Mouse (Mus musculus) MEL-GATA-1-ER (cell line): ENCODE results near the gene Clk2.

Experiments
- DNase-seq: peaks from one replicate; pipeline ENCODE4 v3.0.0-alpha.2; 2012; ENCODE audit warnings: low read depth; ENCODE audit errors: extremely low read depth

Clk2 gene

DNA sequence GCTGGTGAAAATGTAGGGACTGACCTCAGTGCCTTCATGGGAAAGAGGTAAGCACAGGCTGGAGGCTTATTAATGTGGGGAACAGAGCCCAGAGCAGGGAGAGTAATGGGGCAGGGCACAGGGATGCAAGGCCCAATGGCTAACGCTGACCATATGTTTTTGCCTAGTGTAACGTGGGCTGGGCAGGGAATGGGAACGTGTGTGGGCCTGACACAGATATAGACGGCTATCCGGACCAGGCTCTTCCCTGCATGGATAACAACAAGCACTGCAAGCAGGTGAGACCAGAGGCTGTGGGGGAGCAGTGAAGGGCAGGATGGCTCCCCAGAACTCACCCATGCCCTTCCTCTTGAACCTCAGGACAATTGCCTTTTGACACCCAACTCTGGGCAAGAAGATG lies 56.6 kb downstream of the Clk2 start:
- no peak for DNase-seq

DNA sequence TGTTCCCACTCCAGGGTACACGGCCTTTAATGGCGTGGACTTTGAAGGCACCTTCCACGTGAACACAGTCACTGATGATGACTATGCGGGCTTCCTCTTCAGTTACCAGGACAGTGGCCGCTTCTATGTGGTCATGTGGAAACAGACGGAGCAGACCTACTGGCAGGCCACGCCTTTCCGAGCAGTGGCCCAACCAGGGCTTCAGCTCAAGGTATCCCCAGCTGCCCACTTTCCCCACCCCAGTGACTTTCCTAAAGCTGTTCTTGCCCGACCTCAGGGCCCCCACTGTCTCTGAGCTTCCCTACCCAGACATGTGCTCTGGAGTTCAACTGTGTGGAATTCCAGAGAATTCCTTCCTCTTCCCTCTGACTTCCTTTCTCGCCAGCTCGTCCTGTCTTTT lies 60.2 kb downstream of the Clk2 start:
- no peak for DNase-seq

DNA sequence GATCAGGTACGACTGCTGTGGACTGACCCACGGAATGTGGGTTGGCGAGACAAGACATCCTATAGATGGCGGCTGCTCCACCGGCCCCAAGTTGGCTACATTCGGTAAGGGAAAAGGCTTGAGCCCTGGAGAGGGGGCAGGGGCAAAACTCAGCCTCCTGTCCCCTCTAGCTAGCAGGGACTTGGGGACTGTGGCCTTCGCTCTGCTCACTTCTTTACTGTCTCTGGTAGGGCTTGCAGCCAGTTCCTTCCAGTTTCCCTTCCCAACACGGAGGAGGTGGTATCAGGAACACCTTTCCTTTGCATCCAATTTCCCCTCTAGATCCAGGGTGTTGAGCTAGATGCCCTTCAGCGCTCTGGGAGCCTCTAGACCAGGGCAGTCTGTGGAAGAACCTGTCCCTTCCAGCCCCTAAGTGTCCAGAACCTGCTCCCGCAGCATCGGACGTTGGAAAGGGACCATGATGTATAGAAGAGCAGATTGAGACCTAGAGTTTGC lies 60.8 kb downstream of the Clk2 start:
- no peak for DNase-seq

- no peak for DNase-seq
Observed at GRCm38 (mm10) chr3:89225918-89226317, 61.3 kb downstream of the Clk2 start.

DNA sequence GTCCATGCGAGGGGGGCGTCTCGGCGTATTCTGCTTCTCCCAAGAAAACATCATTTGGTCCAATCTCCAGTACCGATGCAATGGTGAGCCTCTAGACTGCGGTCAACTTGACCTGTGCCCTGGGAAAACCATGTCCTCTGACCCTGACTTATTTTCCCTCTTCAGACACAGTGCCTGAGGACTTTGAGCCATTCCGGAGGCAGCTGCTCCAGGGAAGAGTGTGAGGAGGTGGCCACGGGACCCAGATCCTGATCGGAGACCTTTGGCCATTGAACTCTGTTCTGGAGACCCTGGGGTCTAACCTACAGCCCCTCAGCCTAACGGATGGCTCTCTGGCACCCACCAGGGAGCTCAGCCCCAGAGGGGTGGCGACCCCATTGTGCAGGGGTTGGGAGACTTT lies 61.8 kb downstream of the Clk2 start:
- DNase-seq: no peak
